Mouse (Mus musculus) 3134 (cell line): Measurements from ENCODE around the gene Armc3.

Experiments used
- DNase-seq: peaks from one replicate; pipeline ENCODE4 v3.0.0-alpha.2; 2011; ENCODE audit warnings: low spot score; ENCODE audit not compliant: insufficient read length; ENCODE audit errors: extremely low read depth

The Armc3 gene

DNA sequence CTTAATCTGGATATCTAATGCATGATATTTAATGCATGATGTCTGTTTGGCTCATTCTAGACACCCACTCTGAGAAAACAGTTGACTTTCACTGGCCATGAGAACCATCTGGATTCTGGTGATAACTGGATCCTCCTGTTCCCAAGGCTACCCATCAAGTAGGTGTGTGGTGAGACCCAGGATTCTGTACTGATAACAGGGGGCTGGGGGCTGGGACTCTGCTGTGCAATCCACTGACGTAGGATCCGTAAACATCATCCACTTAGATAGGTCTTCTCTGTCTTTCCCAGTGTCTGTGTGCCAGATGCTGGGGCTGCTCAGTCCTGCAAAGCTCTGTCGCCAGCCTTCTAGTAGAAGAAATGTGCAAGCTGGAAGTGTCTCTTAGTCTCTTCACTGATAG, 149.4 kb downstream of the Armc3 start:
- no peak for DNase-seq

- DNase-seq, result no peak
Observed at GRCm38 (mm10) chr2:19350167-19350566, 151.1 kb downstream of the Armc3 start.

GRCm38 (mm10) chr2:19351615-19352253, 152.6 kb downstream of the Armc3 start:
- DNase-seq, result no peak

DNA sequence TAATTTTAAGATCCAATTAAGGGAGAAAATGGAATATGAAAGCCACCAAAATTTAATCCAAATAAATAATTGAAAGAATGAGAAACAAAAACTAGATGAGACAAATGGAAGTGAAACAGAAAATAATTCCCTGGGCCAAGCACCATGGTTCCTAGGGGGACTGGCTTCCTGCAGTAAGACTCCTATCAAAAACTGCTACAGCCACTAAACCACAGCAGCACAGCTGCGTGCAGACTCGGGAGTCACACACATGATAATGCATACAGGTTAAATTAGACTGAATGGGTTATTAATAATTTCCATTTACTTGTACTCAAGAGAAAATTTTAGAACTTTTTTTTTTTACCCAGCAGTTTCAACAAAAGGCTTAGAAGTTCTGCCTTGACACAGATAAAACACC, 154.1 kb downstream of the Armc3 start:
- DNase-seq, result no peak
